Mouse (Mus musculus) bone marrow, adult 2 months (tissue): ENCODE data around the gene Oxnad1. TPM values are rescaled to one million over a fixed set of nuclear protein-coding genes. Genes with fewer than 3 reads are reported as not detected.

Experiments used
- H3K27ac ChIP-seq: fragments of 200-500 bp; 2 replicates; pipeline ENCODE4 v1.5.1; 2012; ENCODE audit warnings: low read depth, mild to moderate bottlenecking, control low read depth, inconsistent platforms, low read length; ENCODE audit not compliant: control insufficient read depth, poor library complexity, insufficient read depth
- H3K4me1 ChIP-seq: fragments of 200-500 bp; 2 replicates; pipeline ENCODE4 v1.6.1; 2011; ENCODE audit warnings: low read length; ENCODE audit not compliant: control insufficient read depth, insufficient read depth
- H3K4me3 ChIP-seq: fragments of 200-500 bp; replicated peaks from 2 replicates; pipeline ENCODE3; 2011; ENCODE audit warnings: mild to moderate bottlenecking, low read depth, low read length, control low read depth; ENCODE audit not compliant: control insufficient read depth
- CTCF ChIP-seq: fragments of 200-500 bp; IDR thresholded peaks from 2 replicates; pipeline ENCODE4 v1.5.1; 2011; ENCODE audit warnings: low read length, control low read depth; ENCODE audit not compliant: control insufficient read depth, insufficient read depth
- POLR2A ChIP-seq: fragments of 200-500 bp; IDR thresholded peaks from 2 replicates; pipeline ENCODE4 v1.6.1; 2011; ENCODE audit warnings: low read depth, mild to moderate bottlenecking, control low read depth, low read length, borderline replicate concordance; ENCODE audit not compliant: control insufficient read depth
- WGBS: fragments of 180-500 bp; shearing (Covaris S2); methylation state at CpG from one replicate; pipeline ENCODE4 v1.1.7; 2018; 5-methylcytosine and 5-hydroxymethylcytosine counted together
- polyA plus RNA-seq: library from polyadenylated mRNA; stranded (reverse); fragments of >200 nt; gene quantifications from 2 replicates; pipeline ENCODE4 v1.2.4, GENCODE M21; 2011; ENCODE audit warnings: low replicate concordance; ENCODE audit not compliant: missing spikeins, insufficient read depth, insufficient read length

Gene Oxnad1
- polyA plus RNA-seq, 1 experiment: 6.5 TPM

GRCm38 (mm10) chr14:32055781-32056180, 29.4 kb upstream of the Oxnad1 start:
- no peaks in the 10 kb centered on the region for H3K4me1 ChIP-seq
- WGBS: 87% methylated on average over 8 of the region's 8 CpGs
- no peak overlapping the region for H3K27ac ChIP-seq
- no peak overlapping the region for H3K4me3 ChIP-seq
- TF ChIP-seq POLR2A (no peak), CTCF (no peak)

- Histone ChIP-seq H3K4me1 (no peaks in the 10 kb centered on the region), H3K4me3 (no peak overlapping the region), H3K27ac (no peak overlapping the region)
- no peak for TF ChIP-seq POLR2A
- TF ChIP-seq CTCF: peak; percentile 39
- WGBS: 82% methylated on average over 2 of the region's 2 CpGs
Measured at GRCm38 (mm10) chr14:32056675-32057074, 28.5 kb upstream of the Oxnad1 start.

DNA sequence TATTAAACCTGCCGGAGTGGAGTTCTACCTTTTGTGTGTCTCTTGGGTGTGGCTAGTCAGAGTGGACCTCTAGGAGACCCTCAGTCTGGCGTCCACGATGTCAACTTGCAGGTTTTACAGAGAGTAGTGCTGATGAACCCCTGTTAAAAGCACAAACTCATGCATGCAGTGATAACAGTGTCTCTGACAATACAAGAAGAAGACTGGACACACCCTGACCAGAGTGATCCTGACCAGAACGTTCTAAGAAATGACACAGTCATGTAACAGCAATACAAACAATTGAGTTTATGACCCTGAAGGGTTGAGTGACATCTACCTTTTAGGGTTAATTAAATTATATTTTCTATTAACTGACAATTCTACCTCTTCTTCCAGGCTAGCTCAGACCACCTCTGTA, 27.5 kb upstream of the Oxnad1 start:
- no peak for TF ChIP-seq CTCF
- no peak for TF ChIP-seq POLR2A

DNA sequence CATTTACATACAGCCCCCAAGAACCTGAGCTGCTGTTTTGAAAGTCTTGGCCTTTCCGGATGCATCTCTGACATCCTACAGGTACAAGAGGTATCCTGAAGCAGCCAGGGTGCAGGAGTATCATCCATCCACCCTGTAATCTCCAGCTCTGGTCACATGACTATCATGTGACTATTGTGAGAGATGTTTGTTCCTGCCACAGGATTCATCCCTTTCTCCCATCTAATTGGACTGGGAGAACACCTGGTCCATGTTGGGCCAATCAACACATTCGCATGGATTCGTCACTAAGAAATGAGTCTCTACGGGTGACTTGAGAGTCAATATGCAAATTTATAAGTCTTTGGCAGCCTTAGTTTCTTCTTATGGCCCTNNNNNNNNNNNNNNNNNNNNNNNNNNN, 23.8 kb upstream of the Oxnad1 start:
- Histone ChIP-seq H3K27ac (no peak overlapping the region), H3K4me3 (no peak overlapping the region), H3K4me1 (no peaks in the 10 kb centered on the region)
- TF ChIP-seq POLR2A: no peak
- no peak for TF ChIP-seq CTCF
- WGBS: 82% methylated on average over 4 of the region's 4 CpGs

More for the DNA sequence above, 27.5 kb upstream of the Oxnad1 start:
- WGBS: 76% methylated on average over 4 of the region's 4 CpGs
- no peaks in the 10 kb centered on the region for H3K4me1 ChIP-seq
- no peak overlapping the region for H3K27ac ChIP-seq
- no peak overlapping the region for H3K4me3 ChIP-seq

DNA sequence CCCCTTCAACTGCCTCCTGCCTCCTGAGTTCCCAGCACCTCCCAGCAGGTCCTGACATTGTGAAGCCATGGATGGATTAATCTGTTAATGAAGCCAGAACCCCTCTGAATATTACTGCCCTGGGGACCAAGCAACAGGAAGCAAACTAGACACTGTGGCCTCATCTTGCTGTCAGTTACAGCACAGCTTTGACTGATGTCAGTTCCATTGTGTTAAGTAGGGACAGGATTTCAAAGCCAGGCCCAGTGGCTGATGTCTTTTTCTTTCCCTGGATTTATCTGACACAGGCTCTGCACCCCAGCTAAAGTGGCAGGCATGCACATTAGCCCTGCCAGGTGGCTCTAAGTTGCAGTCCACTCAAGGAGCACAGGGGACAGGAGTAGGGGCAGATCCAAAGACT, 12.4 kb upstream of the Oxnad1 start:
- Histone ChIP-seq H3K4me3 (no peak overlapping the region), H3K4me1 (no peaks in the 10 kb centered on the region), H3K27ac (no peak overlapping the region)
- TF ChIP-seq POLR2A: no peak
- TF ChIP-seq CTCF: no peak

GRCm38 (mm10) chr14:32073211-32073685, 11.9 kb upstream of the Oxnad1 start:
- WGBS: 13% methylated on average over 8 of the region's 8 CpGs
- Histone ChIP-seq H3K4me1 (no peaks in the 10 kb centered on the region), H3K27ac (no peak overlapping the region), H3K4me3 (no peak overlapping the region)
- TF ChIP-seq POLR2A (no peak), CTCF (no peak)

DNA sequence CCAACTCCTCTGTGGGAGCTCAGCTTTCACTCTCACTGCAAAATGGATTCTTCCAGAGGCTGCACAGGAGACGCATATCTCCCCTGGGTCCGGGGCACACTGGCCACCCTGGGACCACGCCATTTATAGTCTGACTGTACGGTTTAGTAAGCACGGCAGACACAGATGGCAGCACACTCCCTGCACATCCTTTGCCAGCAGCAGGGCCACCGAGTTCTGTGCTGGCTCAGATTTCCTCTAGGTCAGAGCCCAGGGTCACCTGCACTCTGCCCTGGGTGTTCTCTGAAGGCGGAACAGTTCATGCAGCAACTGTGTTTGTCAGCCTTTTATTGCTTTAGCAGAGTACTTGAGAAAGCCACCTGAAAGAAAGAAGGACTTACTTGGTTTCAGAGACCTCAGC, 11.3 kb upstream of the Oxnad1 start:
- 66% methylated on average over 7 of the region's 7 CpGs for WGBS
- Histone ChIP-seq H3K4me1 (no peaks in the 10 kb centered on the region), H3K4me3 (no peak overlapping the region), H3K27ac (no peak overlapping the region)
- TF ChIP-seq POLR2A (no peak), CTCF (no peak)

- WGBS: 38% methylated on average over 8 of the region's 8 CpGs
- Histone ChIP-seq H3K27ac (no peak overlapping the region), H3K4me1 (no peaks in the 10 kb centered on the region), H3K4me3 (no peak overlapping the region)
- peak; percentile 98 for TF ChIP-seq CTCF
- no peak for TF ChIP-seq POLR2A
Measured at GRCm38 (mm10) chr14:32076896-32077575, 8.1 kb upstream of the Oxnad1 start.

- Histone ChIP-seq H3K4me3 (no peak overlapping the region), H3K4me1 (no peaks in the 10 kb centered on the region), H3K27ac (no peak overlapping the region)
- 86% methylated on average over 10 of the region's 10 CpGs for WGBS
- no peak for TF ChIP-seq POLR2A
- no peak for TF ChIP-seq CTCF
Measured at GRCm38 (mm10) chr14:32081026-32081425, 4.1 kb upstream of the Oxnad1 start.
